Mouse (Mus musculus): ENCODE measurements around the gene Heg1. TPM values are rescaled to one million over a fixed set of nuclear protein-coding genes. Genes with fewer than 3 reads are reported as not detected.

The Heg1 gene
- 33.5 and 36.2 TPM in 2 replicates for polyA plus RNA-seq (2015; fragmentation: Nextera tagmentation; extraction: Ambion mirVana)

DNA sequence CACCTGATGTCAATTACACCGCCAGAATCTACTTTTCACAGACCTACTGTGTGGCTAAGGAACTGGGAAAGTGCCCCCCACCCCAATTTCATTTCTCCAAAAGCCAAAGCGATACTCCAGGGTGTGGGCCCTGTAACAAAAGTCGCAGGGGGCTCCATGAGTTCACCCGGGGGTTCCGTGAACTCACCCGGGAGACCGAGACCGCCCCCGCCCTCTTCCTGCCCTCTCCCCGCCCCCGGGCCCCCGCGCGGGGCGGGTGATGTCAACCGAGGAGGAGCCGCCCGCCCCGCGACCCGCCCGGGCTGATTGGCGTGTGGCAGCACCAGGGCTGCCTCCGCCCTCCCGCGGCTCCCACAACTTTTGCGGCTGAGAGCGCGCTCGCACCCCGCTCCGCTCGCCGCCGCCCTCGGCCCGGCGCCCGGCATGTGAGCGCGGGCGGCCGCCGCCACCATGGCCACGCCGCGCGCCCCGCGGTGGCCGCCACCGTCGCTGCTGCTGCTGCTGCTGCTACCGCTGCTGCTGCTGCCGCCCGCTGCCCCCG lies at the start of gene Heg1:
Heg1 (plus strand) TSS at position 209 of the 541 bp plus-strand sequence.
- TF ChIP-seq EP300 (IDR thresholded peaks at IDR 0.05) (no peak), CTCF (IDR thresholded peaks at IDR 0.05) (peak; percentile 35)
- peak within 1 kb of the TSS; percentile 87 for H3K4me2 ChIP-seq (replicated peaks; ENCODE audit: low read depth, low read length)
- H3K36me3 ChIP-seq (ENCODE audit: insufficient read depth, low read length), result no peaks in the 10 kb centered on the region
- 5% methylated on average over 23 of the region's 57 CpGs for WGBS
- peak within 1 kb of the TSS; percentile 88 for H3K27ac ChIP-seq (ENCODE audit: low read length)
- ATAC-seq (peak; percentile 90), DNase-seq (ENCODE audit: low spot score) (peak; percentile 91)
- peak within 1 kb of the TSS; percentile 91 for H3K9ac ChIP-seq (replicated peaks; ENCODE audit: low read depth)
- peak within 1 kb of the TSS; percentile 92 for H3K4me3 ChIP-seq (ENCODE audit: low read depth, low read length)
- no peaks in the 10 kb centered on the region for H3K9me3 ChIP-seq (ENCODE audit: low read length)
- H3K4me1 ChIP-seq (ENCODE audit: insufficient read depth, low read depth, low read length), result peaks cover 4% of the 10 kb centered on the region; the same call in 1 of the 2 replicates
- H3K27me3 ChIP-seq (replicated peaks; ENCODE audit: insufficient read depth, low read length), result no peaks in the 10 kb centered on the region

DNA sequence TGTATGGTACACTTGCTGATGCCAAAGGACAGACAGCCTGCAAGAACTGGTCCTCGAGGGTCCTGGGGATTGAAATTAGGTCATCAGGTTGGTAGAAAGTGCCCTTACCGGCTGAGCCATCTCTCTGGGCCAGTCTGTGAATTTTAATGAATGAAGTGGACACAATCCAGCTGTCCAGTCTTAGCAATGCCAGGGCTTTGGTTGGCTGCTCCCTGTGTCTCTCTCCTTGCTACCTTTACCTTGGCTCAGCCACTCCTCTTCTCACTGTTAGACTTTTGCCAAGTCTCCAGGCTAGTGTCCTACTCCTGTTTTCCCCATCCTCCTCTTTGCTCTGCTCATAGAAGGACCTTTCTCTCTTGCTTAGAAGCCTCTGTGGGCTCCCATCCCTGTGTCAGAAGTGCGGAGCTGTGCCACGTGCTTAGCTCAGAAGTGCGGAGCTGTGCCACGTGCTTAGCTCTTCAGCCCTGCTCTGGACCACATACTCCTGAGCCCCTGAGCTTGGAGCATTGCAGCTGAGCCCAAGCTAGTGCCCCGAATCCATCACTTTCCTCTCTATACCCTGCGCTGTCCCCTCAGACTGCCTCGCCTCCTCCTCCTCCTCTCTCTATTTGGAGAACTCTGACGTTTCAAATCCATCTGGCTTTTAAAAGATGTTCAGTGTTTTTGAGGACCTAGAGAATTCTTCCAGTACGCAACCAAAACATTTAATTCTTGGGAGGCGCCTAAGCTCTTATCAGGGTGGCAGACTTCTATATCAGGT lies 48.2 kb upstream of the Heg1 start:
- no peak overlapping the region for H3K9ac ChIP-seq (replicated peaks; ENCODE audit: low read depth)
- WGBS, result 74% methylated on average over 12 of the region's 12 CpGs
- H3K4me2 ChIP-seq (replicated peaks; ENCODE audit: low read depth, low read length), result no peak overlapping the region
- TF ChIP-seq EP300 (IDR thresholded peaks at IDR 0.05) (no peak), CTCF (IDR thresholded peaks at IDR 0.05) (no peak)
- no peaks in the 10 kb centered on the region for H3K36me3 ChIP-seq (ENCODE audit: insufficient read depth, low read length)
- H3K27me3 ChIP-seq (replicated peaks; ENCODE audit: insufficient read depth, low read length), result no peaks in the 10 kb centered on the region
- H3K4me3 ChIP-seq (ENCODE audit: low read depth, low read length), result no peak overlapping the region
- H3K9me3 ChIP-seq (ENCODE audit: low read length), result no peaks in the 10 kb centered on the region
- H3K27ac ChIP-seq (ENCODE audit: low read length), result no peak overlapping the region
- ATAC-seq (no peak), DNase-seq (ENCODE audit: low spot score) (no peak)
- H3K4me1 ChIP-seq (ENCODE audit: insufficient read depth, low read depth, low read length), result no peaks in the 10 kb centered on the region

DNA sequence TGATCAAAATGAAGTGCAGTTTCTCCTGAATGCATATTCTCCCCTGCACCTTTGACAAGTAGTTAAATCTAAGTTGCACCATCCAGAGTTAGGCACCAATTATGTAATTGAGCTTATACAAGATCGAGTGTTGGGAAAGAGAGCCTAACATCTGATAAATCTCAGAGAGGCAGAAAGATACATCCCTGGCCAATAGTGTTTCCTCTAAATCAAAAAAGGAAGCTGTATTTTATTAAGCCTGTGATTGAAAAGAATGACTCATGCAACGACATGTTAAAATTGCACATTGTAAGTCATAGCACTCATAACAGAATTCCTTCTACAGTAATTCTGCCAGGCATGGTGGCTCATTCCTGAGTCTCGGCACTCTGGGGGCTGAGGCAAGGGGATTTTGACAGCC lies 42.4 kb upstream of the Heg1 start:
- peak; percentile 67 for ATAC-seq
- TF ChIP-seq EP300 (IDR thresholded peaks at IDR 0.05) (0 out of 2 replicates have a peak, but pooled peaks have one; percentile 24), CTCF (IDR thresholded peaks at IDR 0.05) (no peak)
- no peaks in the 10 kb centered on the region for H3K4me1 ChIP-seq (ENCODE audit: insufficient read depth, low read depth, low read length)
- H3K4me2 ChIP-seq (replicated peaks; ENCODE audit: low read depth, low read length), result no peak overlapping the region
- DNase-seq (ENCODE audit: low spot score), result peak; percentile 84
- H3K9me3 ChIP-seq (ENCODE audit: low read length), result no peaks in the 10 kb centered on the region
- WGBS, result 35% methylated on average over 3 of the region's 3 CpGs
- no peak overlapping the region for H3K27ac ChIP-seq (ENCODE audit: low read length)
- no peaks in the 10 kb centered on the region for H3K36me3 ChIP-seq (ENCODE audit: insufficient read depth, low read length)
- H3K27me3 ChIP-seq (replicated peaks; ENCODE audit: insufficient read depth, low read length), result no peaks in the 10 kb centered on the region
- H3K4me3 ChIP-seq (ENCODE audit: low read depth, low read length), result no peak overlapping the region
- H3K9ac ChIP-seq (replicated peaks; ENCODE audit: low read depth), result no peak overlapping the region

DNA sequence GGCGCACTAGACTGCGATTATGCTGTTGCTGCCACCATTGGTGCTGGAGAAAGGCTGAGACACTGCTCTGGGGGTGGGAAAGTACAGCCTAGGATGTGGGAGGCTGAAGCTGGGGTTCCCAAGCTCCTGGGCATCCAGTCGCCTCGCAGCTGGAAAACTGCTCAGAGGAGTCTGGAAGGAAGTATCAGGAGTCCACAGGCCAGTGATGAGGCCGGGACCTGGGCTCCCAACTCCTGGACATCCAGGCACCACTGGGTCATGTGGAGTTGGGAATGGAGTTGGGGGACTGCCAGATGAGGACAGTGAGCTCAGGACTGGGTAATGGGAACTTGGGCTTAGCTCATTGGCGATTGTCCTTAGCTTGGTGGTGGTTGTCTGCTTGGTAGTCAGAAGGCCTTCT lies 31.1 kb upstream of the Heg1 start:
- Histone ChIP-seq H3K4me1 (ENCODE audit: insufficient read depth, low read depth, low read length) (no peaks in the 10 kb centered on the region), H3K27ac (ENCODE audit: low read length) (no peak overlapping the region), H3K9ac (replicated peaks; ENCODE audit: low read depth) (no peak overlapping the region), H3K36me3 (ENCODE audit: insufficient read depth, low read length) (no peaks in the 10 kb centered on the region), H3K4me3 (ENCODE audit: low read depth, low read length) (no peak overlapping the region), H3K9me3 (ENCODE audit: low read length) (peaks cover 4% of the 10 kb centered on the region; the same call in 1 of the 2 replicates), H3K27me3 (replicated peaks; ENCODE audit: insufficient read depth, low read length) (no peaks in the 10 kb centered on the region), H3K4me2 (replicated peaks; ENCODE audit: low read depth, low read length) (no peak overlapping the region)
- 90% methylated on average over 6 of the region's 6 CpGs for WGBS
- DNase-seq (ENCODE audit: low spot score), result no peak
- no peak for ATAC-seq
- TF ChIP-seq EP300 (IDR thresholded peaks at IDR 0.05) (no peak), CTCF (IDR thresholded peaks at IDR 0.05) (no peak)

DNA sequence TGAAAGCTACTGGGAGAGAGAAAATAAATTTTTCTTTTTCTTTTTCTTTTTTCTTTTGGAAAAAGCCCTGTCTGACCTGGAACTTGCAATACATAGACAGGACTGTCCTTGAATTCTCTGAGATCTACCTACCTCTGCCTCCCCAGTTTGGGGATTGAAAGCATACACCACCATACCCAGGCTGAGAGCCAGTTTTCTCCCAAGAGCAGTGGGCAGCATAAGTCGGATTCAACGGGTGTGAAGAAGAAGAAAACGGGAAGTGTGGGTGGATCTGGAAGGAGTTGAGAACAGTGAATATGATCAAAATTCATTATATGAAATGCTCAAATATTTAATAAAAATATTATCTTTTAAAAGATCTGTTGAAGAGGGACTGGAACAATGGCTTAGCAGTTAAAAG lies 28.7 kb upstream of the Heg1 start:
- Histone ChIP-seq H3K4me1 (ENCODE audit: insufficient read depth, low read depth, low read length) (0 out of 2 replicates have a peak, but pooled peaks cover 5% of the 10 kb centered on the region), H3K36me3 (ENCODE audit: insufficient read depth, low read length) (no peaks in the 10 kb centered on the region), H3K4me3 (ENCODE audit: low read depth, low read length) (no peak overlapping the region), H3K27me3 (replicated peaks; ENCODE audit: insufficient read depth, low read length) (no peaks in the 10 kb centered on the region), H3K9ac (replicated peaks; ENCODE audit: low read depth) (no peak overlapping the region), H3K4me2 (replicated peaks; ENCODE audit: low read depth, low read length) (no peak overlapping the region), H3K9me3 (ENCODE audit: low read length) (no peaks in the 10 kb centered on the region), H3K27ac (ENCODE audit: low read length) (no peak overlapping the region)
- WGBS, result 81% methylated on average over 3 of the region's 3 CpGs
- TF ChIP-seq EP300 (IDR thresholded peaks at IDR 0.05) (no peak), CTCF (IDR thresholded peaks at IDR 0.05) (no peak)
- ATAC-seq, result no peak
- DNase-seq (ENCODE audit: low spot score), result no peak

DNA sequence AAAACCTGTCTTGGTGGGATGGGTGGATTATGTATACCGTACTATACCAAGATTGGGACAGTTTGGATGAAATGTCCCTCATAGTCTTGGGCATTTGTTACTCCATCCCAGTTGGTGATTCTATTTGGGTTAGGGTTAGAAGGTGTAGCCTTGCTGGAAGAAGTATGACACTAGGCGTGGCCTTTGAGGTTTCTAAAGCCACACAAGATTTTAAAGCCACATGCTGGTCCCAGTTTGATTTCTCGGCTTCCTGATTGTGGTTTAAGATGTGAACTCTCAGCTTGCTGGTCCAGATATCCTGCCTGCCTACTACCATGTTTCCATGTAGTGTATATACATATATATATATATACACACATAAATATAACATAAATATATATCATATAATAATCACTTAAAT lies 27.0 kb upstream of the Heg1 start:
- Histone ChIP-seq H3K4me2 (replicated peaks; ENCODE audit: low read depth, low read length) (no peak overlapping the region), H3K27me3 (replicated peaks; ENCODE audit: insufficient read depth, low read length) (no peaks in the 10 kb centered on the region), H3K4me1 (ENCODE audit: insufficient read depth, low read depth, low read length) (0 out of 2 replicates have a peak, but pooled peaks cover 5% of the 10 kb centered on the region), H3K36me3 (ENCODE audit: insufficient read depth, low read length) (no peaks in the 10 kb centered on the region), H3K9me3 (ENCODE audit: low read length) (no peaks in the 10 kb centered on the region), H3K4me3 (ENCODE audit: low read depth, low read length) (no peak overlapping the region), H3K27ac (ENCODE audit: low read length) (no peak overlapping the region), H3K9ac (replicated peaks; ENCODE audit: low read depth) (no peak overlapping the region)
- no peak for TF ChIP-seq EP300 (IDR thresholded peaks at IDR 0.05)
- no peak for ATAC-seq
- no peak for DNase-seq (ENCODE audit: low spot score)
- 83% methylated on average over 3 of the region's 3 CpGs for WGBS
